ENCODE assay signal across 11 mouse cellular contexts in the genomic region with DNA sequence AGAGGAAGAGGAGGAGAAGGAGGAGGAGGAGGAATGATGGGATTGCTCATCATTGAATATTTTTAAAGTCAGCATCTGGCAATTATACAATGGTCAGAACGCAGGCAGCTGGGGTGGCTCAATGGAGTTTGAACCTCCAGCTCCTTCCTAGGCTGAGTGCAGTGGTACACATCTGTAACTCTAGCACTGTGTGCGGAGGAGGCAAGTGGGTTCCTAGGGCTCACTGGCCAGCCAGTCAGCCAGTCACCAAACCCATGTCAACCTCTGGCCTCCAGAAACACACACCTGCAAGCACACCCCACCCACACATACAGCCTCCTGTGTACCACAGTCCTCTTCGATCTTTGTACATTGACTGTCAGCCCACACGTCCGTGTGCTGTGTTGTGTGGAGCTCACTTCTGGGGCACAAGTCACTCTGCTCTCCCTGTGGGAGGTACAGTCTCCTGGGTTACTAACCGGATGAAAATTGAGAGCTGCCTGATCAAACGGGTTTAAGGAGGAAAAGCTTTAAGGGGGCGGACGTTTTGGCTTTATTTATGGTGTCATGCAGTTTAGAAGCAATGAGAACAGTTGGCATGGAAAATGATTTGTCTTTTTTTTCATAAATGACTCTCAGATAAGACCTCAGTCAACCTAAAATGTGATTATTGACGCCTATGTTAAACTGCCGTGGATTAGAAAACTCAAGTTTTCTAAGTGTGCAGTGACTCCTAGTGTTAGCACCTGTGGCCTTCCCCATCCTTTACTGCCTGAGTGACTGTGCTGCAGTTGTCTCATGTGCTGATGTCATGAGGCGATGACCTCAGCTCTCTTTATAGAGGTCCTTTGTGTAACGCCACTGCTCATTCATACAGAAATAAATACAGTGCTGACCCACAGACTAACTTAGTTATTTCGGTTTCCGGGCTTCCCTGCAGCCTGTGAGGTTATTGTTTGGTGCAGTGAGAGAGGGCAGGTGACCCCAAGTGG.
DNase-seq lines count a peak whose midpoint lies in the region; ATAC-seq and TF ChIP-seq lines count a peak whose summit lies in the region.
"Had no signal": no experiment of that assay in that cellular context is flagged by ENCODE, and none has a peak within 500 bp of the region (broad histone marks: within the 10 kb centered on the region; RNA-seq: fewer than 3 reads in every experiment).

No protein-coding gene starts in this region.

- H3K4me2 ChIP-seq in hindbrain, embryonic 14.5 days (replicated peaks), result no peak overlapping the region
- H3K4me2 ChIP-seq in hindbrain, embryonic 11.5 days (replicated peaks; ENCODE audit: low read depth, low read length), result no peak overlapping the region
- H3K4me2 ChIP-seq in midbrain, embryonic 12.5 days (replicated peaks), result no peak overlapping the region
- no peak overlapping the region for H3K4me2 ChIP-seq in midbrain, embryonic 11.5 days
- H3K4me2 ChIP-seq in stomach, embryonic 16.5 days (ENCODE audit: low read depth, low read length), result no peak overlapping the region

- H3K27ac ChIP-seq in cerebellum, adult 2 months (ENCODE audit: insufficient read depth, low read length), result peak overlapping the region; percentile 35; the same call in 1 of the 2 replicates
- peak overlapping the region; percentile 65; the same call in 1 of the 2 replicates for H3K27ac ChIP-seq in hindbrain, embryonic 14.5 days
- no peak overlapping the region for H3K27ac ChIP-seq in hindbrain, embryonic 11.5 days (ENCODE audit: low read depth, low read length)
- H3K27ac ChIP-seq in midbrain, embryonic 12.5 days (replicated peaks), result no peak overlapping the region
- no peak overlapping the region for H3K27ac ChIP-seq in midbrain, embryonic 11.5 days (ENCODE audit: low read depth, low read length)
- no peak overlapping the region for H3K27ac ChIP-seq in stomach, embryonic 16.5 days (ENCODE audit: low read length)

- H3K9ac ChIP-seq in hindbrain, embryonic 14.5 days, result no peak overlapping the region
- H3K9ac ChIP-seq in hindbrain, embryonic 11.5 days (ENCODE audit: low read depth, low read length), result no peak overlapping the region
- H3K9ac ChIP-seq in midbrain, embryonic 12.5 days (replicated peaks), result 0 out of 2 replicates have a peak overlapping the region, but pooled peaks have one; percentile 31
- H3K9ac ChIP-seq in midbrain, embryonic 11.5 days (ENCODE audit: low read length), result no peak overlapping the region
- H3K9ac ChIP-seq in stomach, embryonic 16.5 days (ENCODE audit: low read length), result no peak overlapping the region

- WGBS in cerebellum, adult 2 months, result 45% methylated on average over 15 of the region's 15 CpGs
- WGBS in hindbrain, embryonic 14.5 days, result 61% methylated on average over 15 of the region's 15 CpGs
- WGBS in hindbrain, embryonic 11.5 days, result 70% methylated on average over 15 of the region's 15 CpGs
- 75% methylated on average over 15 of the region's 15 CpGs for WGBS in midbrain, embryonic 12.5 days
- WGBS in midbrain, embryonic 11.5 days, result 81% methylated on average over 15 of the region's 15 CpGs
- WGBS in stomach, embryonic 16.5 days, result 54% methylated on average over 15 of the region's 15 CpGs

- no peak overlapping the region for H3K4me3 ChIP-seq in cerebellum, adult 2 months (replicated peaks; ENCODE audit: insufficient read depth, low read depth, low read length)
- H3K4me3 ChIP-seq in hindbrain, embryonic 14.5 days (replicated peaks; ENCODE audit: low read length), result no peak overlapping the region
- no peak overlapping the region for H3K4me3 ChIP-seq in hindbrain, embryonic 11.5 days (ENCODE audit: low read depth, low read length)
- H3K4me3 ChIP-seq in midbrain, embryonic 12.5 days, result no peak overlapping the region
- H3K4me3 ChIP-seq in midbrain, embryonic 11.5 days (ENCODE audit: low read depth, low read length), result no peak overlapping the region
- no peak overlapping the region for H3K4me3 ChIP-seq in stomach, embryonic 16.5 days (replicated peaks; ENCODE audit: low read length)

- TF ChIP-seq CTCF in cerebellum, adult 2 months (IDR thresholded peaks at IDR 0.05; ENCODE audit: borderline replicate concordance, insufficient read depth, low read depth, low read length), result no peak

- TF ChIP-seq POLR2A in cerebellum, adult 2 months (IDR thresholded peaks at IDR 0.05; ENCODE audit: borderline replicate concordance, insufficient read depth, low read length), result no peak

- no peak for DNase-seq in cerebellum, adult 2 months
- no peak for DNase-seq in cerebellum, postnatal 4 days (ENCODE audit: low spot score in 2 of 2)
- DNase-seq in hindbrain, embryonic 14.5 days (ENCODE audit: low spot score), result no peak
- DNase-seq in hindbrain, embryonic 11.5 days (ENCODE audit: low spot score), result no peak
- no peak for DNase-seq in midbrain, embryonic 11.5 days (ENCODE audit: low spot score, missing footprints)
- no peak for DNase-seq in gastrocnemius, postnatal 10 days
- DNase-seq: cerebellum, adult 9-11 months; lung, postnatal 10 days had no signal

- H3K9me3 ChIP-seq in hindbrain, embryonic 14.5 days (ENCODE audit: control insufficient read depth, low read length), result no peaks in the 10 kb centered on the region
- H3K9me3 ChIP-seq in hindbrain, embryonic 11.5 days (ENCODE audit: control insufficient read depth, low read length), result no peaks in the 10 kb centered on the region
- H3K9me3 ChIP-seq in midbrain, embryonic 12.5 days, result no peaks in the 10 kb centered on the region
- no peaks in the 10 kb centered on the region for H3K9me3 ChIP-seq in midbrain, embryonic 11.5 days (ENCODE audit: control insufficient read depth, low read length)
- H3K9me3 ChIP-seq in stomach, embryonic 16.5 days (replicated peaks; ENCODE audit: control insufficient read depth, low read length), result no peaks in the 10 kb centered on the region

- no peaks in the 10 kb centered on the region; the same call in 1 of the 2 replicates for H3K36me3 ChIP-seq in hindbrain, embryonic 14.5 days (replicated peaks; ENCODE audit: control insufficient read depth, insufficient read depth)
- 0 out of 2 replicates have a peak, but pooled peaks cover 3% of the 10 kb centered on the region for H3K36me3 ChIP-seq in hindbrain, embryonic 11.5 days (ENCODE audit: control insufficient read depth, insufficient read depth, low read length)
- H3K36me3 ChIP-seq in midbrain, embryonic 12.5 days, result peaks cover 13% of the 10 kb centered on the region; the same call in 1 of the 2 replicates
- H3K36me3 ChIP-seq in midbrain, embryonic 11.5 days (ENCODE audit: control insufficient read depth, insufficient read depth, low read length), result no peaks in the 10 kb centered on the region
- H3K36me3 ChIP-seq in stomach, embryonic 16.5 days (ENCODE audit: control insufficient read depth, insufficient read depth, low read length), result no peaks in the 10 kb centered on the region

- no peaks in the 10 kb centered on the region for H3K27me3 ChIP-seq in cerebellum, adult 2 months (ENCODE audit: control insufficient read depth, insufficient read depth, low read length)
- no peaks in the 10 kb centered on the region for H3K27me3 ChIP-seq in hindbrain, embryonic 14.5 days (ENCODE audit: control insufficient read depth, insufficient read depth, low read length)
- no peaks in the 10 kb centered on the region for H3K27me3 ChIP-seq in hindbrain, embryonic 11.5 days (ENCODE audit: control insufficient read depth, insufficient read depth, low read length)
- H3K27me3 ChIP-seq in midbrain, embryonic 12.5 days, result no peaks in the 10 kb centered on the region
- H3K27me3 ChIP-seq in midbrain, embryonic 11.5 days (ENCODE audit: control insufficient read depth, insufficient read depth, low read length), result no peaks in the 10 kb centered on the region
- H3K27me3 ChIP-seq in stomach, embryonic 16.5 days (ENCODE audit: control insufficient read depth, insufficient read depth, low read length), result no peaks in the 10 kb centered on the region

- ATAC-seq in hindbrain, embryonic 14.5 days (ENCODE audit: low FRiP score), result no peak
- ATAC-seq in hindbrain, embryonic 11.5 days (ENCODE audit: low FRiP score), result no peak
- ATAC-seq in midbrain, embryonic 12.5 days (ENCODE audit: low FRiP score, low read depth), result no peak
- no peak for ATAC-seq in midbrain, embryonic 11.5 days (ENCODE audit: low FRiP score)
- ATAC-seq in stomach, embryonic 16.5 days (ENCODE audit: insufficient read depth, low FRiP score), result peak; percentile 45; the same call in 1 of the 2 replicates
- ATAC-seq: forebrain, embryonic 16.5 days had no signal

- H3K4me1 ChIP-seq in cerebellum, adult 2 months (ENCODE audit: control insufficient read depth, insufficient read depth, low read length), result peaks cover 21% of the 10 kb centered on the region
- peaks cover 9% of the 10 kb centered on the region; the same call in 1 of the 2 replicates for H3K4me1 ChIP-seq in hindbrain, embryonic 14.5 days (replicated peaks; ENCODE audit: control insufficient read depth, insufficient read depth, low read length)
- no peaks in the 10 kb centered on the region for H3K4me1 ChIP-seq in hindbrain, embryonic 11.5 days (replicated peaks; ENCODE audit: control insufficient read depth, insufficient read depth, low read length)
- peaks cover 14% of the 10 kb centered on the region for H3K4me1 ChIP-seq in midbrain, embryonic 12.5 days
- no peaks in the 10 kb centered on the region for H3K4me1 ChIP-seq in midbrain, embryonic 11.5 days (ENCODE audit: control insufficient read depth, insufficient read depth, low read length)
- peaks cover 10% of the 10 kb centered on the region; the same call in 1 of the 2 replicates for H3K4me1 ChIP-seq in stomach, embryonic 16.5 days (ENCODE audit: control insufficient read depth, insufficient read depth, low read length)

Comparison
In these comparisons a context has a peak if more than half of its experiments do, and no peak if none do; other contexts are left out.
1. H3K27ac ChIP-seq: peak in cerebellum, adult 2 months (single experiment) and hindbrain, embryonic 14.5 days (single experiment); none in hindbrain, embryonic 11.5 days (single experiment), midbrain, embryonic 12.5 days (single experiment), midbrain, embryonic 11.5 days (single experiment) and stomach, embryonic 16.5 days (single experiment).